Mouse (Mus musculus) T-helper 2 cell (primary cell): ENCODE measurements at regions not wholly inside any gene's neighbourhood (a gene's known extent, or its start where the extent isn't known, plus 50 kb on each side); places are given as distances from the start of the nearest gene placed in this dataset.

Source experiments
- in situ Hi-C: fragments of 300-600 bp; cut with MboI, MseI; formaldehyde crosslinking; loops from one replicate; pipeline ENCODE4 v1.15.1; 2025; ENCODE audit warnings: high pct_unique_total_duplicates

DNA sequence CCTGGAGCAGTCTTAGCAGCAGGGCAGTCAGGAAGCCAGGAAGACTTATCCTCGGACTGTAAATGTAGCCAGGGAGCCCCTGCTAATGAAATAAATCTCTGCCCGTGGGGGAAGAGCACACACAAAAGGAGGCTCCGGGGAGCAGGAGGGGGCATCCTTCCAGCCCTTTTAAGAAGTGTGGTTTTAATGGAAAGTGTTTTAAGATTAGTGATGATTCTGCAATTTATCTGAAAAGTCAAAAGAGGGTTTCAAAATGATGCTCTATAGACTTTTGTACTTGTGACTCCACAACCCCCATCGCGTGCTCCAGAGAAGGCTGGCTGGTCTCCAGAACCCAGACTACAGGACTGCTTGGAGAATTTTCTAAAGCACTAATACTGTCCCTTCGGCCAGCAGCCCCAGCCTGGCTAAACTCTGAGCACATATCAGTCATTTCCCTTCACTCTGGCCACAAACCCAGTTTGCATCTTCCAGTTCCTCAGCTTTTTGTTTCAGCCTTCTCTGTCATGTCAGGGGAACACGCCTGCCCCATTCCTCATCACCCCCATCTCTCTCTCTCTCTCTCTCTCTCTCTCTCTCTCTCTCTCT is 202.0 kb upstream of the Spdye4c start:
- in situ Hi-C loops = no loop called here

DNA sequence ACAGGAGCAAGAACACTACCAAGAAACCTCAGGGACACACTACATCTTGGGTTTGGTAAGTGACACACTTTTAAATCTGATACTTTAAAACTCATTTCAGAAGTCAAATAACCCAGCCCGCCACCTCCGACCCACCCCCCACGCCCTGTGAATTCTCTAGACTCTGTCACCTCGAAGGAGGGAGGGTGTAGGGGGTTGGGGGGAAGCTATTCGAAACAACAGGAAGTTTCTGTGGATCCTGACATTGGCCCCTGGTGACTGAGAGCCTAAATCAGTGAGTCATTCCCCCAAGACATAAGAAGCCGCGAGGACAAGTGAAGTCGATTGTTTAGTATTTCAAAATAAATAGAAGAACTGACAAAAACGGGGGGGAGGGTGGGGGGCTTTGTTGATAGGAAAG is 198.7 kb upstream of the Spdye4c start:
- in situ Hi-C loops = loop anchor here (5.0 to 10.0 kb wide), 2 partner anchors 270 to 478 kb away; no protein-coding TSS in a partner anchor

DNA sequence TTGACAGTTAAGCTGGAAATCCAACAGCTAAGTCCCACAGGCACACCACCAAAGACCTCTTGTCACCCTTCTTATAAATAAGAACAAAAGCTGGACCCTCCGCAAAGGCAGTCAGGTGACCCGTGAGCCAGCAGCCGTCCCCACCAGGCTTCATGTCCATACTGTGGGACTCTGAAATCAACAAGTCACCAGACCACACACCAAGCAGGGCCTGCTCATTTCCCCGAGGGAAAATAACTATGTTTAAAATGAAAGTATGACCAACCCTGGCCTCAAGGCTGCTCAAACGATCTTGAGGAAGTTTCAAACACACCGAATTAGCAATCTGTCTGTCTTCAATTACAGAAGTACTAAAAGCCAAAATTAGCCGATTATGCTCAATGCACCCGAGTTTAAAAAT is 197.6 kb upstream of the Spdye4c start:
- in situ Hi-C loops = loop anchor here (5.0 to 10.0 kb wide), 2 partner anchors 271 to 479 kb away; no protein-coding TSS in a partner anchor

DNA sequence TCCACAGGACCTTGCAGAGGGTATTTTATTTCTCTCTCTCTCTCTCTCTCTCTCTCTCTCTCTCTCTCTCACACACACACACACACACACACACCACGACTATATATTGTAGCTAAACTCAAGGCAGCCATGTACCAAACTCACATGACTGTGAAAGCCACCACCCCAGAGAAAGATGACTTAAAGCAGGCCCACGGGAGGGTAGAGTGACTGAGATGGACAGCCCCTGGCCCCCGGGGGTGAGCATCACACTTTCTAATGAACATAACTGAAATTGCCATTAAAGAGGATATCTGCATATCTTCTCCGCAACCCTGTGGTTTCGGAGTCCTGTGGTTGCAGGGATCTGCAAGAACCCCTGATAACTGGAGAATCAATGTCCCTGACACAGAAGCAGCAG is 197.1 kb upstream of the Spdye4c start:
- in situ Hi-C loops = loop anchor here (5.0 to 10.0 kb wide), 2 partner anchors 272 to 479 kb away; no protein-coding TSS in a partner anchor

DNA sequence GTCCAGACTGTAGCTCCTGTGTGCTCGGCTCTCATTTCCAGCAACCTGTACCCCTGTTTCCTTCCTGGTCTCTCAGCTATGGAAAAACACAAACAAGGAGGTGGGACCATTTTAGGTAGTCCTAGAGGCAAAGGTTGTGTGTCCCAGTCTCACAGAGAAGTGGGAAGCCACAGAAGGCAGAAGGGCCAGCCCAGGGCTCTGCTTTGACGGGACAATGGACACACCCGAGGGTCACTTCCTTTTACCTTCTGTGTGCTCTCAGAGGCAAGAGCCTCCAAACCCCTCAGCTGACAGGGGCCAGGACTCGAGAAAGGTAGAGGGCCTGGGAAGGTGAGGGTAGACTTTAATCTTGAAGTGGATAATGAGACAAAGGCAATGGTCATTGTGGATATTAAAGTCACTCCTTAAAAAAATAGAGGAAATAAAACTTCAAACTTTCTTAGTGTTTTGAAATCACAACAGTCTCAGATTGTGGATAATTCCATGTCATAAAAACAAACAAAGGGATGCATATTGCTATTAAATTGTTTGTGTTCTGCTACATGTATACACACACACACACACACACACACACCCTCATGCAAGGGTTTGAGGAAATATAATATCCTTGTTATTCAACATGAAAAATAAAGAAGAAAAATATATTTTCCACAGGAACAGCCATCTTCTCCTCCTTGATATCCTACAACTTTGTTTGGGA is 195.6 kb upstream of the Spdye4c start:
- in situ Hi-C loops = loop anchor here (10.0 kb wide), 1 partner anchor 481 kb away; no protein-coding TSS in a partner anchor

DNA sequence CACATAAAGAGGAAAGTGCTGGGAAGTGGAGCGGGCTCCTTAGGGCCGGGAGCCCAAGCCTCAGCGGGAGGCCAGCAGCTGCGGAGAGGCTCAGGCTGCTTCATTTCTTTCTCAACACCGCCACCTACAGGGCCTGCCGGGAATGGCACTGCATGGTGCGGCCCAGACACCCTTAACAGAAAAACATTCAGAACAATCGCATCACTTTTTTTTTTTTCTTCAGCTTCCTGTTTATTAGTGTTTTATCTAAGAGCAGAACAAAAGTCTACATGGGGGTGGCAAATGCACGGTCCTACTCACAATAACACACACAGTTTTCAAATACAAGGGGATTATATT is 195.0 kb upstream of the Spdye4c start:
- in situ Hi-C loops = loop anchor here (10.0 kb wide), 1 partner anchor 481 kb away; no protein-coding TSS in a partner anchor

DNA sequence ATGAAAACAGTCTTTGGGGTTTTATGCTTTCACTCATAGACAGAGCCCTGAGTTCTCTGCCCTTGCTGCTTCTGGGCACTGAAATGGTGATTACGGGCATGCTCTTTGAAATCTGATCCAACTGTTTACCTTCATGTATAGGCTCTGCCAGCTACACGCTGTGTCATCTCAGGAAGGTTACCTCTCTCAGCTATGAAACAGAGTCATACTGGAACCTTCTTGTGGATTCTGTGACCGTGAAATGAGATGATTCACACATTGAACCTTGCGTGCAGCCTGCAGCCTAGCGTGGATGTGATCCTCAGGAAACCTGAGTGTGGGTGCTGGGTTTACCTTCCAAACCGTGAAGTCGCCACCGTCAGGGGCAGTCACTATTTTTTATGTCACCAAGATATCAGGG is 189.7 kb upstream of the Spdye4c start:
- in situ Hi-C loops = loop anchor here (5.0 kb wide), 1 partner anchor 184 kb away; no protein-coding TSS in a partner anchor

DNA sequence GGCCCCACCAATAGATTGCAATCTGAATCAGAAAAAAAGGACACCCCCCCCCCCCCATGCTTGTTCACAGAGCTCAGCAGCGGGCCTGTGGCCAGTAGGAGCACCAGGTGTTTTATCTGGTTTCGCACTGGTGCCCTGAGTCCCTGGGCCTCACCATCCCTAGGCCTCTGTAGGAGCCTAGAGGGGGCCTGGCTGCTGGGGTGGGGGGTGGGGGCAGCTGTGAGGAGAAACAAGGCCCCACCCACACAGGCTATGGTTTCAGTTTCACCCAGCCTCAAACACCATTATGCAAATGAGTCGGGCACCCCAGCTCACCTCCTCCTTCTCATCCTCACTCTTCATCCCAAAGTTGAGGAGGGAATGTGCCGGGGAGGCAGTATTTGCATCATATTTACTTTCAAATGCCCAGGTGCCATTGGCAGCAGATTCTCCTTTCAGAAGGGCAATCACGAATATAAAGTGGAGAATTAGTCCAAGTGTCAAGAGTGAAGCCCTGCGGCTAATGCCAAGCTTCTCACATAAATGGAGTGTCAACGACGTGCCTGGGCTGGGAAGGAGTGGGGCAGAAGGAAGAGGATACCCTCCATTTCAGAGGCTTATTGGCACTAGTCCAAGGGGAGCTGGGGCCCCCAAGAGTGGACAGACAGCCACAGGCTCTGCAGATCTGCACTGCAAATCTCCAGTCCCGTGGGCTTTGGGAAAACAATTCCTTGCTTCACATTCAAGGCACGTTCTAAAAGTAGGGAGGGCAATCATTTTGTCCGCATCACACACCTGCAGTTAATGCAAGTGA is 187.7 kb upstream of the Spdye4c start:
- in situ Hi-C loops = loop anchor here (5.0 kb wide), 1 partner anchor 186 kb away; no protein-coding TSS in a partner anchor

DNA sequence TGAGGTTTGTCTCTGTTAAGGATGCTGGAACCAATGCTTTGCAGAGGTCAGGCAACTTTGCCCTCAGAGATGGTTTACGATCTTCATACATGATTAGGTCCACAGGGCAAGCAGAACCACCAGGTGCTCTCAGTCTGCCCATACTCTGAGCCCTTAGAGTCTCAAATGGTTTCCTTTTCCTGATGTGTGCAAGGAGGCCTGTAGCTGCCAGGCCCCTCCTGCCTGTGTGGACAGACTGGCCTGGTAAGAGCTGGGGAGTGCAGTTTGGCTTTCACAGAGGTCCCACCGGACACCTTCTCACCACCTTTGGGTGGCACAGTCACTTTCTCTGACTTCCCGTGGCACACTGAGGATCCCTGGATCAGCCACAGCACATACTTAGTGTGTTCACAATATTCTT is 186.6 kb upstream of the Spdye4c start:
- in situ Hi-C loops = loop anchor here (5.0 kb wide), 1 partner anchor 187 kb away; no protein-coding TSS in a partner anchor

DNA sequence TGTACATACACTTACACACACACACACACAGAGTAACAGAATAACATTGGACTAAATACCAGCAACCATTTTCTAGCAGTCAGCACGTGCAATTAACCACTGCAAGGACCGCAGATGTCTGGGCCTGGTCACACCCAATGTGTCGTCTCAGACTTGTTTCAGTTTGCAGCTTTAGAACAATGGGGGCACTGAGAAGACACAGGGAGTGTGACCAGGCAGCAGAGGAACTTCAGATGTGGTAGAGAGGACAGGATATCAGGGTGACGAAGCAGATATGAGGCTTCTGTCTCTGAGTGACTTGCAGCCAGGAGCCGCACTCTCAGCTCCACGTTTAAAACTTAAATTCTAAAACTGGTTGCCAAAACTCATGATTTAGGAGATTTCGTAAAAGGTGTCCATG is 183.9 kb upstream of the Spdye4c start:
- in situ Hi-C loops = no loop called here

DNA sequence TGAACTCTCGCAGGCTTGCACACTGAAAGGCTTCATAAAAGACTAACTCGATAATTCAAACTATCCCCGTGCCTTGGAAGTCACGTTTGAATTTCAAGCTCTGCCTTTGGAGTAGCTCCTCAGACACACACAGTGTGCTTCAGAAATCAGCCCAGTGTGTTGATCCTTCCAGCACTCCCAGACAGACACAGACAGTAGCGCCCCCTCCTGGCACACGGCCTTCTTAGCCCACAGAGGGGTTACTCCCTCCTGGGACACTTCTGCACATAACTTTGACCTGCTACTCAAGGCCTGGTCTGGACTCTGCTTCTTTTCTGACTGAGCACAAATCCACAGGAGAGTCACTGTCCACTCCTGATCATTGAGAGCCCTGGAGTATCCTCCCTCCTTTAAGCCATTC is 182.3 kb upstream of the Spdye4c start:
- in situ Hi-C loops = no loop called here

DNA sequence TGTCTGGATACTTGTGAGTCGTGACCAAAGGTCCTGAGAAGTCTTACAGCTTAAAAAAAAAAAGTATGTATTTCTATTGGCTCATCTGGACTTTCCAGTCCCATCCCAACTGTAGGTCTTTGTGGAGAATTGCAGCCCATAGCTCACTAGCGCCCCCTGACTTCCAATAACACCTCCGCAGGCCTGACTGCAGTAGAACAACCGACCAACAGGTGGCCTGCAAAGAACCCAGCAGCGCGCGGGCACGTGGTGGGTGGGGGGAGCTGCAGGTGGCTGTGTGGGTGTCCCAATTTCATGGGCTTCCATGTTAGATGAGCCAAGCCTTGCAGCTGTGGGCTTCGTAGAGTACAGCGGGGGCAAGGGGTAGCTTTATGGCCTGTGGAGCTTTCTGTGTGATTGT is 178.7 kb upstream of the Spdye4c start:
- in situ Hi-C loops = loop anchor here (10.0 kb wide), 1 partner anchor 132 kb away; no protein-coding TSS in a partner anchor

DNA sequence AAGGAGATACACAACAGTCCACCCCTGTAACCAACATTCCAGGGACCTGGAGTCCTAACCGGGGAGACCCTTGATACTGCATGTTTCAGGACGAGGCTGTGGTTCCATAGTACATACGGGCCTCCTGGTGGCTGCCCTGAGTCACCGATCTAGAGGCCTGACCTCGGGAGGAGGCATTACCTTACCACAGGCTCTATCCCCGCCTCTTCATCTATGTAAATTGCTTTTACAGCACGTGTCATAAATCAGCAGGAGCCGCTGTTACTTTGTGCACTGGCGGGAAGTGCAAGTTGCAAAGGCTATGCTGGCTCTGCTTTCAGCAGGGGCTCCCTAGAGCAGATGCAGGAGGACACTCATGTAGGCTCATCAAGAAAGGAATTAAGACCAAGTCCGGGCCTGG is 178.0 kb upstream of the Spdye4c start:
- in situ Hi-C loops = loop anchor here (10.0 kb wide), 1 partner anchor 132 kb away; no protein-coding TSS in a partner anchor

DNA sequence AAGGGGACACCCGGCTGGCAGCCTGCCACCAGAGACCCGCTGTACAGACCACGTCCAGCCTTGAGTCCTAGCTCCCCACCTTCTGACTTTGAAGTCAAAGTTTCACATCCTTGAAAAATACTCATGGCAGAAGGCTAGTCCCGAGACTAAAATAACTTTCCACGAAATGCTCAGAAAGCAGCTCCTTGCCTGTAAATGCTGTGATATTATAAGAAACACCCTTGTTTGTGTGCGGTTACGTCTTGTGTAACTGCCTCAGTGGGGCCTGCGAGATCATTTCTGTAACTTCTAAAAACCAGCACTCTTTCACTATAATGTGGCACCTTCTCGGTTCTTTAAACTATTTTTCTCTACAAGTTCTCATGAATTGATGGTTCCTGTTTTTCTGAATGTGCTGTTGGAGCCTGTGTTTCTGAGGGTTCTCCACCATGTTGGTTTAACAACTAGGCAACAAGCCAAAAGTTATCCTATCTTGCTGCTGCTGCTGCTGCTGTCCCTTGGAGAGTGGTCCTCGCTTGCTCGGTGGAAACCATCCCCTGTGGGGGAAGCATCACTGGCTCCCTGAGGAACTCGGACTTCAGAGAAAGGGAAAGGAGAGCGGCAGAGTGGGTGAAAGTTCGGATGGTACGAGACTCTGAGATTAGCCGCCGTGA is 176.3 kb upstream of the Spdye4c start:
- in situ Hi-C loops = loop anchor here (5.0 to 10.0 kb wide), 3 partner anchors 130 to 527 kb away; no protein-coding TSS in a partner anchor

DNA sequence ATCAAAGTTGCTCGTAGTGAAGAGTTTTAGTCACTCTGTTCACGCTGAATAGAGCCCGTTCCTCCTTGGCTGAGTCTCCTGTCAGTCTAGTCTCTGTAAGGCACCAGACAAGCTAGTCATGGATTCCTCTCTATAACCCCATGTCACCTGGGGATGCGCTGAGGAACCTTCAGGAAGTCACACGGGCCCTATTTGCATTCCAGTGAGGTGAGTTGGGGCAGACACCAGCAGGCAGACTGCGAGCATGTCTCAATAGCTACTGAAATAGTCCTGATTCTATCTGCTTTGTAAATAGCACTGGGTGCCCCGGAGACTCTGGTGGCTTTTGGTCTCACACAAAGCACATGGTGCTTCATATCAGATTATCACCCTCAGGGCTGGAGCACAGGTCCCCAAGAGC is 174.6 kb upstream of the Spdye4c start:
- in situ Hi-C loops = loop anchor here (5.0 to 10.0 kb wide), 3 partner anchors 128 to 529 kb away; no protein-coding TSS in a partner anchor

DNA sequence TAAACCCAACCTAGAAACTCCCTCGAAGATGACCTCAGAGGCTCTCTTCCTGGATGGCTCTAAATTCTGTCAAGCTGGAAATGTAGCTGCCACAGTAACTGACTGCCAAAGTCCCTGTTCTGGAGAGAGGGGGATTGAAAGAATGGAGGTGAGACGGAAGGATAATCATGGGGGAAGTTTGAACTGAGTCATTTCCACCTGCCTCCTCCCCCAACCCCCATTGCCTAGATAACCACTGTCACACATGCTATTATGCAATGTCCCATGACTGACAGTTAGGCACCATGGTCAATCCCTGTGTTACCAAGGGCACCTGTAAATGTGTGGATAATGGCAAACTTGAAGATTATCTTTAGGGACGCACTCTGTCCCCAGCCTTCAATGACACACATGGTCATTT is 172.0 kb upstream of the Spdye4c start:
- in situ Hi-C loops = loop anchor here (5.0 to 10.0 kb wide), 3 partner anchors 126 to 532 kb away; no protein-coding TSS in a partner anchor

DNA sequence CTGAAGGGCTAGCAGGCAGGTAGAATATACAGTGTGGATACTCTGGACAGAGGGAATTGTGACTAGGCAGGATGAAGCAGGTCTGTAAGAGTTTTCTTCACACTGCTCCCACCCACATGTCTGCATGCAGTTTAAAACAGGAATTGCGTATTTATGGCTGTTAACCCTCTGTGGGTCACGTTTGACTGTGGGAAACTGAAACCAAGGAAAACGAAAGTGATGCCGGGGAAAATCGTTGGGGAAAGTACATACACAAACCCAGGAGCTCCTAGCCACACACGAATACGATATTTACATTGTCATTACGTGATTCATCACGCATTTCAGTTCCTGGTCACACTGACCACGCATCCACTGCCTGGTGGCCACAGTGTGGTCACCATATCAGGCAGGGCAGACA is 170.6 kb upstream of the Spdye4c start:
- in situ Hi-C loops = no loop called here

DNA sequence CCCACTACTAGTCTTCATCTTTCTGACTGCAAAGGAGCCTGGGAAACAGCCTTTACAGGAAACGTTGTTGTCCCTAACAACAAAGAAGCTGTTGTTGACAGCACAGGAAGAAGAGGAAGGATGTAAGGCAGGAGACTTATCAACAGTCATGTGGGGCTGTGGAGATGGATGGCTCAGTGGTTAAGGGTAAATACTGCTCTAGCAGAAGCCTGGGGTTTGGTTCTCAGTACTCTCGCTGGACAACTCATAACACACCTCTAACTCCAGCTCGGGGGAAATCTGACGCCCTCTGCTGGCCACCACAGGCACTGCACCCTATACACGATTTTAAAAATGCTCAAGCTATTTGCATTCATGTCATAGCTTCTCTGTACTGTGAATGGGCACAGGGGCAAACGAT is 168.3 kb upstream of the Spdye4c start:
- in situ Hi-C loops = no loop called here

DNA sequence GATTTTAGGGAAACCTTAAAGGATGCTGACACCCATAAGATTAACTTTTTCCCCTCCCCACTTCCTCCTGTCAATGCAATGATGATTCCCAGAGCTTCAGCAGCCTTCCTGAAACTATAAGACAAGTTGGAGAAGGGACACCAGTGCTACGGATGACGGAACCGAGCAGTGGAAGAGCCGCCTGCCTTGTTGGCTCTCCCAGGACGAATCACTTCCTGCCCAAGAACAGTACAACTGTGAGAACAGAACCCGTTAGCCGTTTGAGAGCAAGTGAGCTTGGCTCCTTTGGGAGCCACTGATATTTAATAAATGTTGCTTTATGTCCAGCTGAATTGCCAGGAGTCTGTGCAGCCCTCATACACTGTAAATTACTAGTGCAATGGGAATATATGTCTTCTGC is 166.8 kb upstream of the Spdye4c start:
- in situ Hi-C loops = no loop called here

DNA sequence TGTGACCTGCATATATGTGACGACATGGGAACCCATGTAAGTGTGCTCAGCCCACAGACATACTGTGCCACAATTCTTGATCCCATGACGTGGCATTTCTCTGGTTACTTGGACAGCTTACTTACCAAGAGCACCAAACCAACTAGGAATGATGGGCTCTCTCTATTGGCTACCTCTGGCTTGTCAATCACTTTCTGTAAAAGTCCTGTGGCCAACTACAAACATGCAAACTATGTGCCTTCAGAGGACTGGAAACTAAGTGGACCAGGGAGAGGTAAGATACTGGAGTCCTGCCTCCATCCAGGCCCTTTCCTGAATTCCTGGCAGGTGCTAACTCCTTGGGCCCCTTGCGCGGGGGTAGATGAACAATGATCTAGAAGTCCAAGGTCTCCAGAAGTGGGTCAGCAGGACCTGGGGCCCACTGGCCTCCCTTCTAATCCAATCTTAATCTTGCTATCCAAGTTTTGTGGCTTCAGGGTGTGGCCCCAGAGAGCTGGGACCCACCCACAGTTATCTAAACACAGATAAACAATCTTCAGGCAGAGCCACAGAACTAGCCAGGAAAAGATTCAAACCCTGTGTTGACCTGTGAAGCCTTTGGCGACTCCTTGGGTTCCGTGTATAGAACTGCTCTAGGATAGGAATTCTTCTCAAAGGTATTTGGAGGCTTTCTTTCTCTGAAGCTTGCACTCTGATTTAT is 163.7 kb upstream of the Spdye4c start:
- in situ Hi-C loops = no loop called here

DNA sequence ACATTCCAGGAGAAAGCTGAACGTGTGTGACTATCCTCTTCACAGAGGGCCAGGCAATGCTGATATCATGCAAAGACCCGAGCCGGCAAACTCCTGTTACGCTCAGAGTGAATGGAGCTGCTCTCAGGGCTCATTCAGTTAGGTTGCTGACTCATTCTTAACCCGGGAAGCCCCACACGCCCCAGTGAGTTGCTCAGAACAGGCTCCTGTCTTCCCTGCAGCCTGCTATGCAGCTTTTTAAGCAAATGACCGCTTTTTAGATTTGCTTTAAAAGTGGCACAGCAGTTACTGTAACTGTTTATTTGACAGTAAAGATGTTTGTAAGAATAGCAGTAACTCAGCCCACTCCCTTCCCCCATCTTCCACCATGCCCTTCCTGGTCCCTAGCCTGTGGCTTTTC is 162.9 kb upstream of the Spdye4c start:
- in situ Hi-C loops = no loop called here
